Mouse (Mus musculus) hindbrain, postnatal 0 days (tissue): ENCODE measurements at regions not wholly inside any gene's neighbourhood (a gene's known extent, or its start where the extent isn't known, plus 50 kb on each side); places are given as distances from the start of the nearest gene placed in this dataset.

Experiments
- ATAC-seq: fragments of 200-750 bp; cut with Nextera tagmentation; 2 replicates; pipeline ENCODE4 v1.8.0; 2017; ENCODE audit warnings: mild to moderate bottlenecking, moderate TSS enrichment, moderate library complexity
- DNase-seq: peaks from one replicate; pipeline ENCODE4 v3.0.0-alpha.2; 2015; ENCODE audit warnings: low spot score
- H3K27ac ChIP-seq: fragments of 300-500 bp; sonication (generic); 2 replicates; pipeline ENCODE4 v1.5.1; 2014; ENCODE audit warnings: mild to moderate bottlenecking
- H3K27me3 ChIP-seq: fragments of 300-500 bp; sonication (generic); 2 replicates; pipeline ENCODE4 v1.6.1; 2014; ENCODE audit warnings: low read length, mixed read lengths; ENCODE audit not compliant: insufficient read depth
- H3K36me3 ChIP-seq: fragments of 300-500 bp; sonication (generic); 2 replicates; pipeline ENCODE4 v1.6.1; 2014; ENCODE audit warnings: low read length, mixed read lengths; ENCODE audit not compliant: insufficient read depth
- H3K4me1 ChIP-seq: fragments of 300-500 bp; sonication (generic); 2 replicates; pipeline ENCODE4 v1.6.1; 2014; ENCODE audit warnings: antibody characterized with exemption, low read length, mixed read lengths; ENCODE audit not compliant: insufficient read depth
- H3K4me2 ChIP-seq: fragments of 300-500 bp; sonication (generic); 2 replicates; pipeline ENCODE4 v1.6.1; 2014; ENCODE audit warnings: low read depth, mild to moderate bottlenecking, low read length, moderate library complexity, mixed read lengths
- H3K4me3 ChIP-seq: fragments of 300-500 bp; sonication (generic); 2 replicates; pipeline ENCODE4 v1.5.1; 2014; ENCODE audit warnings: low read length
- H3K9ac ChIP-seq: fragments of 300-500 bp; sonication (generic); replicated peaks from 2 replicates; pipeline ENCODE4 v1.6.1; 2014; ENCODE audit warnings: mild to moderate bottlenecking, low read length, moderate library complexity, mixed read lengths
- H3K9me3 ChIP-seq: fragments of 300-500 bp; sonication (generic); 2 replicates; pipeline ENCODE4 v1.6.1; 2016; ENCODE audit warnings: low read length, mixed read lengths
- CTCF ChIP-seq: IDR thresholded peaks from 2 replicates; pipeline ENCODE4 v1.5.1; 2016; ENCODE audit warnings: antibody characterized with exemption, control low read depth, low read depth
- WGBS: fragments of 180-500 bp; shearing (Covaris S2); extraction: QIAGEN DNeasy Blood & Tissue Kit; methylation state at CpG from one replicate; pipeline ENCODE4 v1.1.7; 2014; 5-methylcytosine and 5-hydroxymethylcytosine counted together

DNA sequence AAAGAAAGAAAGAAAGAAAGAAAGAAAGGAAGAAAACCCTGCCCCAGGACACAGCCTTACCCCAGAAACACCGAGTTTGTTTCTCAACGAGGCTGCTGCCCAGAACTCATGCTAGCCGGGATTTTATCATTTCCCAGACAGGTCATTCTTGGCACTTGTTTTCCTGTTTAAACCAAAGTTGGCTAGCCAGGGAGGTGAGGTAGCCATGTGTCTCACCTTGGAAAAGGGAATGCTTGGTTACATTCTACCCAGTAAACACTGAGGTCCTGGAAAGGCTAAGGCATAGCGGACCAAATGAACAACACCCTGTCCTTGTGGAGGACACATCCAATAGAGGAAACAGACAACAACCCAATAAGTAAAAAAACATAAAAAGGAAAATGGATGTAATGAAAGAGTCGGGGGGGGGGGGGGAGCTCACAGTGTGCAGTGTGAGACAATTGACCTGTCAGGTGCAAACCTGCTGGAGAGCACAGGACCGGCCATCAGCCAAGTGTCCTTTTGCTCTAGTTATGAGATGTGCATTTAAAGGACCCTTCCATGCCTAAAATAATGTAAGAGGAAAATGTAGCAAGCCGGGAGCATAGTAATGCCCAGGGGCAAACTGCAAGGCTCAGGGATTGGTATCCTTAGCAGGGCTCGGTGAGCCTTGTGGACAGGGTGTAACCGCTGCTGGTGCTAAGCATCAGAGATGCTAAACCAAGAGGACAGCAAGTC is 78.2 kb upstream of the Fzd7 start:
- no peaks in the 10 kb centered on the region for H3K27me3 ChIP-seq
- TF ChIP-seq CTCF = no peak
- H3K4me3 ChIP-seq = no peak overlapping the region
- H3K9ac ChIP-seq = no peak overlapping the region
- H3K9me3 ChIP-seq = no peaks in the 10 kb centered on the region
- no peak overlapping the region for H3K4me2 ChIP-seq
- ATAC-seq (no peak), DNase-seq (no peak)
- no peaks in the 10 kb centered on the region for H3K4me1 ChIP-seq
- WGBS = 82% methylated on average over 9 of the region's 9 CpGs
- H3K36me3 ChIP-seq = no peaks in the 10 kb centered on the region
- no peak overlapping the region for H3K27ac ChIP-seq

DNA sequence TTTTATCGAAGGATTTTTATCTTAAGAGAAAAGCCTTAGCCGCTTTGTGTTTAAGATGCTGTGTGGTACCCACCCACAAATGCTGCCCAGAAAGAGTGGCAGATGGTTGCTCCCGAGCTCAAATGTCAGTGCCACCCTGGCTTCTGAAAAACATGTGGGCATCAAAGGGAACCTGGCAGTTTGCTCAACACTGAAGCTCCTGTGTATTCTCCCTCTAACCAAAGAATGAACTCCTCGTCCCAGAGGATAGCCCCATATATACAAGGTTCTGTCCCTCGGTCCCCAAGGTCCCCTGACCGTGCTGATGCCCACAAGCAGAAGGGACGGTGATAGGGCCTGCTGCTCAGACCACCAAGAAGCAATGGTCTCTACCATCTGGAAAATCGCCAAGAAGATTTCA is 76.9 kb upstream of the Fzd7 start:
- Histone ChIP-seq H3K9me3 (no peaks in the 10 kb centered on the region), H3K4me2 (no peak overlapping the region), H3K4me1 (no peaks in the 10 kb centered on the region), H3K4me3 (no peak overlapping the region), H3K27me3 (no peaks in the 10 kb centered on the region), H3K36me3 (no peaks in the 10 kb centered on the region), H3K27ac (0 out of 2 replicates have a peak overlapping the region, but pooled peaks have one; percentile 8), H3K9ac (no peak overlapping the region)
- DNase-seq (peak; percentile 55), ATAC-seq (peak; percentile 62)
- 52% methylated on average over 8 of the region's 8 CpGs for WGBS
- no peak for TF ChIP-seq CTCF

DNA sequence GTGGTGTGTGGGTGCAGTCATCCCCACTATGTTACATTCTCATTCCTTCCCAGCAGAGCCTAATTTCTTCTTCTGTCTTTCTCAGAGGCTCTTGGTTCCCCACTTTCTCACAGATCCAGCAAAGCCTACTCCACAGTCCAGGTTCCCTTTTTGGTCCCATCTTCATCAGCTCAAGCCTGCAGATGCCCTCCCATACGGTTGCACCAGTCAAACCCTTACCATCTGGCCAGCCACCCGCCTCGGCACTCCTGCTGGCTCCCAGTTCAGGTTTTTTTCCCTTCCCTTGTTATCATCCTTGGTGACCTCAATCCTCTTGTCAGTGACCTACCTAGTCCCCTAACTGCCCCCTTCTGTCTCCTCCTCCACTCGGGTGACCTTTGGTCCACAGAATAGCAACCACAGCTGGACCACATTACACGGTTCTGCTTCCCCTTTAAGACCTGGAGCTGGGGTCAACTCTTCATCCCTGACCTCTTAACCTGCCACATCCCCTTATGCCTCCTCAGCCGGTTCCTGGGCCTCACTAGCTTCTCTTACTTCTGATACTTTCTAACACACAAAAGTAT is 75.4 kb upstream of the Fzd7 start:
- H3K4me3 ChIP-seq = no peak overlapping the region
- DNase-seq = no peak
- no peak overlapping the region for H3K27ac ChIP-seq
- H3K27me3 ChIP-seq = no peaks in the 10 kb centered on the region
- no peaks in the 10 kb centered on the region for H3K4me1 ChIP-seq
- TF ChIP-seq CTCF = no peak
- H3K4me2 ChIP-seq = no peak overlapping the region
- 21% methylated on average over 6 of the region's 6 CpGs for WGBS
- H3K9me3 ChIP-seq = no peaks in the 10 kb centered on the region
- ATAC-seq = no peak
- H3K36me3 ChIP-seq = no peaks in the 10 kb centered on the region
- H3K9ac ChIP-seq = no peak overlapping the region

DNA sequence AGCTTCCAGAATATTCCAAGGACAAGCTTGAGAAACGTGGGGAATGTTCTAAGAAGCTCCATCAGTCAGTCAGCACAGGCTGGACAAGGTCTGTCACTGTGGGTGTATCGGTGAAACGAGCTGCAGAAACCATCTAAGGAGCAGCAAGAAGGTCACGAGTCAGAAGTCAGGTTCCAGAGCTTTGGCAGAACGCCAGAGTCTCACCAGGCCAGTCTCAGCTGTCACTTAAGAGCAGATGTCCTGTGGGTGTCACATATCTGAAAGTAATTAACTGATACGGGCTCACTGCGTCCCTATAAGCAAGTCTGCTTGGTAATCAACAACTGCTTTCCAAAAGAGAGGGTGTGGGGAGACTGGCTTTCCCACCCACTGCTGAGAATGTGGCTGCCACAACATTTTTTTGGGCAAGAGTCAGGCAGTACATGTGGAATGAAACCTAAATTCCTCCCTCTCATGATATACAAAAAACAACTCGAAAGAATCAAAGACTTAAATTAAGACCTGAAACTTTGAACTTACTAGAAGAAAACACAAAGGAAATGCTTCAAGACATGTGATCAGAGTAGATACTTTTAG is 72.6 kb upstream of the Fzd7 start:
- Histone ChIP-seq H3K4me1 (peaks cover 5% of the 10 kb centered on the region; the same call in 1 of the 2 replicates), H3K9ac (no peak overlapping the region), H3K36me3 (no peaks in the 10 kb centered on the region), H3K27ac (no peak overlapping the region), H3K9me3 (no peaks in the 10 kb centered on the region), H3K27me3 (no peaks in the 10 kb centered on the region), H3K4me3 (no peak overlapping the region), H3K4me2 (no peak overlapping the region)
- ATAC-seq (no peak), DNase-seq (no peak)
- TF ChIP-seq CTCF = no peak
- 38% methylated on average over 8 of the region's 8 CpGs for WGBS

DNA sequence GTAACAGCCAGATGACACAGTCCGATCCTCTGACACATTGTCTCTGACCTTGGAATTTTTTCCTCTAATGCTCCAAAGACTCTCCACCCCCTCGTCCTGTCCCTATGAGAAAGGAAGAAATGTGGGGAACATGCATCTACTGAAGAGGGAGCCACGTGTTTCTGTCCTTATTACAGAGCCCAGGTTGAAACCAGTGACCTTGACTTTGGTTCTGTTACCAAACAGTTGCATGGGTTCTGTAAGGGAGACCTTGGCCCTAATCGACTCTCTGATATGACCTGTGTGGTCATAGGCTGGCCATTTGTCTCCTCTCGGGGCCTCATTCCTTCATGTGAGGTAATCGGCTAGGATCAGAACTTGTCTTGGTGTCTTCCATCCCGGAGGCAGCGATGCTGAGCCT is 69.0 kb upstream of the Fzd7 start:
- Histone ChIP-seq H3K9ac (no peak overlapping the region), H3K27ac (no peak overlapping the region), H3K36me3 (no peaks in the 10 kb centered on the region), H3K9me3 (no peaks in the 10 kb centered on the region), H3K4me2 (no peak overlapping the region), H3K4me1 (peaks cover 13% of the 10 kb centered on the region), H3K4me3 (no peak overlapping the region), H3K27me3 (no peaks in the 10 kb centered on the region)
- ATAC-seq (no peak), DNase-seq (no peak)
- WGBS = 92% methylated on average over 8 of the region's 8 CpGs
- TF ChIP-seq CTCF = no peak

DNA sequence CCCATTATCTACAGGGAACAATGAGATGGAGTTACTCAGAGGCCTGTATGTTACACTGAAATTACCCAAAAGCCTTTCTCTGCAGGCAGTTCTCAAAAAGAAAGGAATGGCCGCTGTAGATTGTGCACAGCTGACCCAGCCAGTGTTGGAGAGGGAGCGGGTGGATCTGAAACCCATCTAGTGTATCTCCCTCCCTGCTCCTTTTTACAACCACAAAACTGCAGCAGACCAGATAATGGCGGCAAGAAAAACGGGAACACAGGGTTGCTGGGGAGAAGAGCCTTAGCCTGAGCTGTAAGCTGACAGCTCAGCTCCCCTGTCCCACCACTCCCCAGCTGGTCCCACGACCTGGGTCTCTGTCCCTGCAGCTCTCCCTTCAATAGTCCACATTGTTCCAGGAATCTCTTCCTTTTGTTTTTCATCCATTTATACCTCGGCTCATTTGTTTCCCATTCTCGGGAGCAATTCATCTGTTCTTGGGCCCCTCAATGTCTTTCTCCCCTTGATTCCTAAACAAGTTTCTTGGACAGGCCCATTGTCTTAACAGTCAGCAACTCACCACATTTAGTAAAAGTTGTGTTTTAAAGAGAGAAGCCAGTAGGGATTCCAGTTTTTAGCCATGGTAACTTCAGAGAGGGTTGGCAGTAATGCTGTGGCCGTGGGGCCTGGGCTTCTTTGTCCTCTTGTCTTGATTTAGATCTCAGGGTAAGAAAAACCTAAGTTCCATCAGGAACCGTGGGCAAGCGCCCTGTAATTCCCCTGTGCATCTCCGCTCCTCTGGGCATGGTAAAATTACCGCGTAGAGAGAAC is 67.6 kb upstream of the Fzd7 start:
- H3K4me3 ChIP-seq = no peak overlapping the region
- no peak overlapping the region for H3K9ac ChIP-seq
- TF ChIP-seq CTCF = no peak
- WGBS = 35% methylated on average over 13 of the region's 13 CpGs
- H3K4me1 ChIP-seq = peaks cover 13% of the 10 kb centered on the region
- H3K27me3 ChIP-seq = no peaks in the 10 kb centered on the region
- no peak for DNase-seq
- H3K27ac ChIP-seq = no peak overlapping the region
- no peak overlapping the region for H3K4me2 ChIP-seq
- no peaks in the 10 kb centered on the region for H3K9me3 ChIP-seq
- H3K36me3 ChIP-seq = no peaks in the 10 kb centered on the region
- no peak for ATAC-seq
